Mouse (Mus musculus): ENCODE measurements at regions not wholly inside any gene's neighbourhood (a gene's known extent, or its start where the extent isn't known, plus 50 kb on each side); places are given as distances from the start of the nearest gene placed in this dataset.
A peak's percentile ranks its signal among the peaks of the same experiment; 100 is the strongest.
"Not testable (repeated sequence)": the region's sequence is repeated elsewhere in the genome, so short reads cannot be mapped to it uniquely, and the experiment has no call there.

DNA sequence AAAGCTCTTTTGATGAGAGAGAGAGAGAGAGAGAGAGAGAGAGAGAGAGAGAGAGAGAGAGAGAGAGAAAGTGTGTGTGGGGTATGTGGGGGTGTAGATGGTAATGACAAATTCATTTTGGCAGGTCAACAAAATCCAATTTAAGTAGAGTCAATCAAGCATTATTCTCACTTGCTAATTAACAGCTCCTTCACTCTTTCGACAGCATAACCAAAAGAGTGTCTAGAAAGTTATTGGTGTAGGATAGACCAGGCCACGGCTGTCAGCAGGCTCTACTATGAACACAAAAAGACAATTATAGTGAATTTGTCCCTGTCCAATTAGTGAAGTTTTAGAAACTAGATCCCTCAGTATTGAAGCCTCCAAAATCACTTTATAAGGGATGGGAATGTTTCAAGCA, 378.2 kb downstream of the Pcdh20 start:
- no peak for DNase-seq

GRCm38 (mm10) chr14:88084854-88085253, 386.3 kb downstream of the Pcdh20 start:
- peak; percentile 1 for DNase-seq

- no peak for DNase-seq
Measured at GRCm38 (mm10) chr14:88072880-88073468, 398.2 kb downstream of the Pcdh20 start.

- DNase-seq, result not testable (repeated sequence)
Measured at GRCm38 (mm10) chr14:88047586-88047985, 423.6 kb downstream of the Pcdh20 start.

DNA sequence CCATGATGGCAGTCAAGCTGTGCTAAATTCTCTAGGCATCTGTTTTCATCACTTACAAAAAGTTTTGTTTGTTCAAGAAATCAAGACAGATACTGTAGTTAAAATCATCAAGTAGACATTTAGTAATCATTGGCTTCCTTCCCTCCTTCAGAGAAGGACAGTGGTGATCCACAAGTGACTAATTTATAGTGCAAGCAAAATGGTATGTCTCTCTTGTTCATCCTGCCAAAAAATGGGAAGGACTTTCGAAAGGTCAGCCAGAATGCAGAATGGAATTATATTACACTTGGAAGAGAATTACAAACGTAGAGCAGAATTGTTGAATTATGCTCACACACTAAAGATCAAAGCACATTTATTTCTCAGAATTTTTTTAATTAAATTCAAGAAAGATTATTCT, 457.3 kb downstream of the Pcdh20 start:
- no peak for DNase-seq

- DNase-seq, result no peak
Measured at GRCm38 (mm10) chr14:88013186-88013585, 458.0 kb downstream of the Pcdh20 start.

- DNase-seq, result no peak
Measured at GRCm38 (mm10) chr14:87996561-87996960, 474.6 kb downstream of the Pcdh20 start.
